Mouse (Mus musculus) 3T3-L1 (cell line): Measurements from ENCODE around the gene Trmt10a.
A peak's percentile ranks its signal among the peaks of the same experiment; 100 is the strongest.

Experiments used
- DNase-seq: peaks from one replicate; pipeline ENCODE4 v3.0.0-alpha.2; 2015; ENCODE audit warnings: low read depth, low spot score

Gene Trmt10a

GRCm38 (mm10) chr3:138143315-138144059 is at the start of gene Trmt10a:
Gene Trmt10a, plus strand, starts transcription at chr3:138143448.
- peak; percentile 99 for DNase-seq

GRCm38 (mm10) chr3:138095301-138095700 is 47.9 kb upstream of the Trmt10a start:
- peak; percentile 34 for DNase-seq

- peak; percentile 43 for DNase-seq
Measured at GRCm38 (mm10) chr3:138095718-138096117, 47.5 kb upstream of the Trmt10a start.

- DNase-seq = no peak
Measured at GRCm38 (mm10) chr3:138096263-138097028, 46.8 kb upstream of the Trmt10a start.

GRCm38 (mm10) chr3:138097718-138098117 is 45.5 kb upstream of the Trmt10a start:
- no peak for DNase-seq

GRCm38 (mm10) chr3:138101936-138102335 is 41.3 kb upstream of the Trmt10a start:
- DNase-seq = peak; percentile 19

GRCm38 (mm10) chr3:138103690-138104089 is 39.6 kb upstream of the Trmt10a start:
- DNase-seq = peak; percentile 69

GRCm38 (mm10) chr3:138105056-138105455 is 38.2 kb upstream of the Trmt10a start:
- peak; percentile 7 for DNase-seq

- no peak for DNase-seq
Measured at GRCm38 (mm10) chr3:138106887-138107286, 36.4 kb upstream of the Trmt10a start.

- DNase-seq = no peak
Measured at GRCm38 (mm10) chr3:138110910-138111782, 32.1 kb upstream of the Trmt10a start.

- DNase-seq = no peak
Measured at GRCm38 (mm10) chr3:138114106-138114505, 29.1 kb upstream of the Trmt10a start.

GRCm38 (mm10) chr3:138116871-138117270 is 26.4 kb upstream of the Trmt10a start:
- DNase-seq = no peak

GRCm38 (mm10) chr3:138118392-138118791 is 24.9 kb upstream of the Trmt10a start:
- DNase-seq = no peak

GRCm38 (mm10) chr3:138118831-138119230 is 24.4 kb upstream of the Trmt10a start:
- DNase-seq = no peak

- DNase-seq = no peak
Measured at GRCm38 (mm10) chr3:138119444-138120105, 23.7 kb upstream of the Trmt10a start.

GRCm38 (mm10) chr3:138121461-138121860 is 21.8 kb upstream of the Trmt10a start:
- no peak for DNase-seq

GRCm38 (mm10) chr3:138123842-138124241 is 19.4 kb upstream of the Trmt10a start:
- DNase-seq = no peak

GRCm38 (mm10) chr3:138129110-138129509 is 14.1 kb upstream of the Trmt10a start:
- DNase-seq = no peak

GRCm38 (mm10) chr3:138130692-138131091 is 12.6 kb upstream of the Trmt10a start:
- no peak for DNase-seq

- DNase-seq = no peak
Measured at GRCm38 (mm10) chr3:138131168-138131567, 12.1 kb upstream of the Trmt10a start.

- no peak for DNase-seq
Measured at GRCm38 (mm10) chr3:138133463-138133862, 9.8 kb upstream of the Trmt10a start.
